22 mouse cellular contexts compared by ENCODE assay signal in the genomic region with DNA sequence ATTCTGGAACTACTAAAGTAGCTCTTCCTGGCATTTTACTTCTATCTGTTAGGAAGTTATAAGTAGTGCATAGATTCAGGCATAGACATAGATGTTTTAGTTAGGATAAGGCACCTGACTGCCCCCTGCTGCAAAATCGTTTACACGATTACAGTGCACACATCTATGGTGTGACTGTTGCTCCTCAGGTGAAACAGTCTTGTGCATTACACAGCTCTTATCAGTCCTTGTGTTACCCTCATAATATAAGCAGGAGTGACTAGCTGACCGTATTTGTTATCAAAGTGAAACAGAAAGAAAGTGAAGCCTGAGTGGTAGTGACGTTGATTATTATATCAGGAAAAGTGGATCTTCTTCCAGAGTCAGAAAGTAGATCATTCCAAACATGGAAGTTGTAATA.
DNase-seq lines count a peak whose midpoint lies in the region; ATAC-seq and TF ChIP-seq lines count a peak whose summit lies in the region.
"Had no signal": no experiment of that assay in that cellular context is flagged by ENCODE, and none has a peak within 500 bp of the region (broad histone marks: within the 10 kb centered on the region; RNA-seq: fewer than 3 reads in every experiment).

No protein-coding gene starts in this region.

- no peaks in the 10 kb centered on the region for H3K36me3 ChIP-seq in megakaryocyte, embryonic 14.5 days (replicated peaks; ENCODE audit: low read length)
- no peaks in the 10 kb centered on the region for H3K36me3 ChIP-seq in liver, embryonic 15.5 days (replicated peaks)
- no peaks in the 10 kb centered on the region for H3K36me3 ChIP-seq in stomach, postnatal 0 days (ENCODE audit: control insufficient read depth, insufficient read depth, low read length)
- H3K36me3 ChIP-seq: embryonic facial prominence, embryonic 13.5 days; hindbrain, embryonic 12.5 days; limb, embryonic 12.5 days; stomach, embryonic 15.5 days had no signal

- peak overlapping the region; percentile 38 for H3K27ac ChIP-seq in liver, embryonic 15.5 days (replicated peaks)
- no peak overlapping the region for H3K27ac ChIP-seq in stomach, postnatal 0 days (replicated peaks)
- H3K27ac ChIP-seq: embryonic facial prominence, embryonic 13.5 days; hindbrain, embryonic 12.5 days; limb, embryonic 12.5 days; stomach, embryonic 15.5 days had no signal

- H3K9me3 ChIP-seq in megakaryocyte, embryonic 14.5 days: no peaks in the 10 kb centered on the region
- no peaks in the 10 kb centered on the region for H3K9me3 ChIP-seq in liver, embryonic 15.5 days (replicated peaks)
- no peaks in the 10 kb centered on the region for H3K9me3 ChIP-seq in stomach, postnatal 0 days (ENCODE audit: control insufficient read depth, low read length)
- H3K9me3 ChIP-seq: embryonic facial prominence, embryonic 13.5 days; hindbrain, embryonic 12.5 days; limb, embryonic 12.5 days; stomach, embryonic 15.5 days had no signal

- no peak for ATAC-seq in megakaryocyte, adult 5-6 weeks (ENCODE audit: poor library complexity, severe bottlenecking)
- ATAC-seq in erythroid progenitor cell, adult 5-6 weeks (replicated peaks; ENCODE audit: low FRiP score, poor library complexity, severe bottlenecking): peak; percentile 62
- peak; percentile 30; the same call in 1 of the 2 replicates for ATAC-seq in liver, embryonic 15.5 days (ENCODE audit: insufficient read depth)
- no peak for ATAC-seq in frontal cortex, adult (ENCODE audit: low TSS enrichment)
- no peak for ATAC-seq in stomach, postnatal 0 days (ENCODE audit: low FRiP score, low TSS enrichment)
- ATAC-seq: CD4-positive, CD25-positive, alpha-beta regulatory T cell, adult 4 months; forebrain, postnatal 0 days had no signal

- no peak for TF ChIP-seq EP300 in stomach, postnatal 0 days (optimal IDR thresholded peaks at IDR 0.05)

- H3K4me1 ChIP-seq in megakaryocyte, embryonic 14.5 days: peaks cover 28% of the 10 kb centered on the region
- H3K4me1 ChIP-seq in liver, embryonic 15.5 days (replicated peaks): peaks cover 35% of the 10 kb centered on the region
- no peaks in the 10 kb centered on the region for H3K4me1 ChIP-seq in stomach, postnatal 0 days (replicated peaks; ENCODE audit: control insufficient read depth, insufficient read depth)
- H3K4me1 ChIP-seq: embryonic facial prominence, embryonic 13.5 days; hindbrain, embryonic 12.5 days; limb, embryonic 12.5 days; stomach, embryonic 15.5 days had no signal

- peak overlapping the region; percentile 5 for H3K4me3 ChIP-seq in megakaryocyte, embryonic 14.5 days (replicated peaks)
- H3K4me3 ChIP-seq in liver, embryonic 15.5 days (replicated peaks): no peak overlapping the region
- H3K4me3 ChIP-seq in stomach, postnatal 0 days (ENCODE audit: low read depth, low read length): no peak overlapping the region
- H3K4me3 ChIP-seq: embryonic facial prominence, embryonic 13.5 days; hindbrain, embryonic 12.5 days; limb, embryonic 12.5 days; stomach, embryonic 15.5 days had no signal

- no peak for TF ChIP-seq CTCF in stomach, postnatal 0 days (IDR thresholded peaks at IDR 0.05; ENCODE audit: low read depth)

- H3K4me2 ChIP-seq in liver, embryonic 15.5 days: peak overlapping the region; percentile 54
- H3K4me2 ChIP-seq in stomach, postnatal 0 days (replicated peaks; ENCODE audit: low read depth): no peak overlapping the region
- H3K4me2 ChIP-seq: embryonic facial prominence, embryonic 13.5 days; hindbrain, embryonic 12.5 days; limb, embryonic 12.5 days; midbrain, embryonic 11.5 days; stomach, embryonic 15.5 days had no signal

- no peak for DNase-seq in stomach, postnatal 0 days (ENCODE audit: low spot score)
- DNase-seq in layer of hippocampus, postnatal 25 days (ENCODE audit: extremely low spot score in 1 of 2, low spot score in 1 of 2): no peak
- DNase-seq: adrenal gland, postnatal 10 days; cerebellum, adult 8-10 months; cerebellum, postnatal 36 days; embryo, embryonic 11 days; forebrain, postnatal 0 days; kidney, adult 2 months; kidney, postnatal 10 days; lung, adult 2 months; thymus, adult 18-20 months had no signal

- H3K27me3 ChIP-seq in megakaryocyte, embryonic 14.5 days (replicated peaks): no peaks in the 10 kb centered on the region
- H3K27me3 ChIP-seq in liver, embryonic 15.5 days: no peaks in the 10 kb centered on the region
- no peaks in the 10 kb centered on the region for H3K27me3 ChIP-seq in stomach, postnatal 0 days (ENCODE audit: control insufficient read depth, insufficient read depth, low read length)
- H3K27me3 ChIP-seq: embryonic facial prominence, embryonic 13.5 days; hindbrain, embryonic 12.5 days; limb, embryonic 12.5 days; stomach, embryonic 15.5 days had no signal

- 29% methylated on average over 4 of the region's 4 CpGs for whole genome bisulfite sequencing in liver, embryonic 15.5 days (ENCODE audit: insufficient replicate concordance)
- 83% methylated on average over 4 of the region's 4 CpGs for WGBS in stomach, postnatal 0 days

- H3K9ac ChIP-seq in liver, embryonic 15.5 days: no peak overlapping the region
- H3K9ac ChIP-seq in stomach, postnatal 0 days (ENCODE audit: low read length): no peak overlapping the region
- H3K9ac ChIP-seq: embryonic facial prominence, embryonic 13.5 days; forebrain, postnatal 0 days; hindbrain, embryonic 12.5 days; limb, embryonic 12.5 days; stomach, embryonic 15.5 days had no signal

Comparison
In these comparisons a context has a peak if more than half of its experiments do, and no peak if none do; other contexts are left out.
1. ATAC-seq: peak in erythroid progenitor cell, adult 5-6 weeks (single experiment) and liver, embryonic 15.5 days (single experiment); none in megakaryocyte, adult 5-6 weeks (single experiment), frontal cortex, adult (single experiment) and stomach, postnatal 0 days (single experiment).